Mouse (Mus musculus): ENCODE results near the gene Cstl1.
A peak's percentile ranks its signal among the peaks of the same experiment; 100 is the strongest.
"Not testable (repeated sequence)": the region's sequence is repeated elsewhere in the genome, so short reads cannot be mapped to it uniquely, and the experiment has no call there.

The Cstl1 gene

DNA sequence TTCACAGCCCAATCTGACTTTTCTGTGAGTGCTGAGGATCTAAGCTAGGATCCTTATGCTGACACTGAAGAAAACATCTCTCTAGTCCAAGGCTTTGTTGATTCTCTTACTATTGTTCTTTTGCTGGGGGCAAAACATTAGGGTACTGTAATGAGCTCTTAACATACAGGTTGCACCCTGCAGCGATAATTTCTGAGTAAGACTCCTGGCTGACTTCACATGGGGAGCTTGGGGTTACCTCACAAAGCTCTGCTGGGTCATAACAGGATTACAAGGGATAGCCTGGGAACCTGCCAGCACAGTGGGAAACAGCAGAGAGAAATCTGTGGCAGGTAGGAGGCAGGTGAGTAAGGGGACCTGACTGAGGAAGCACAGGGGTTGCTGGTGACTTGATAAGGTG lies at the start of gene Cstl1:
Gene Cstl1, plus strand, starts transcription at position 301 of the 400 bp plus-strand sequence.
- DNase-seq (ENCODE audit: low read depth, low spot score), result no peak

DNA sequence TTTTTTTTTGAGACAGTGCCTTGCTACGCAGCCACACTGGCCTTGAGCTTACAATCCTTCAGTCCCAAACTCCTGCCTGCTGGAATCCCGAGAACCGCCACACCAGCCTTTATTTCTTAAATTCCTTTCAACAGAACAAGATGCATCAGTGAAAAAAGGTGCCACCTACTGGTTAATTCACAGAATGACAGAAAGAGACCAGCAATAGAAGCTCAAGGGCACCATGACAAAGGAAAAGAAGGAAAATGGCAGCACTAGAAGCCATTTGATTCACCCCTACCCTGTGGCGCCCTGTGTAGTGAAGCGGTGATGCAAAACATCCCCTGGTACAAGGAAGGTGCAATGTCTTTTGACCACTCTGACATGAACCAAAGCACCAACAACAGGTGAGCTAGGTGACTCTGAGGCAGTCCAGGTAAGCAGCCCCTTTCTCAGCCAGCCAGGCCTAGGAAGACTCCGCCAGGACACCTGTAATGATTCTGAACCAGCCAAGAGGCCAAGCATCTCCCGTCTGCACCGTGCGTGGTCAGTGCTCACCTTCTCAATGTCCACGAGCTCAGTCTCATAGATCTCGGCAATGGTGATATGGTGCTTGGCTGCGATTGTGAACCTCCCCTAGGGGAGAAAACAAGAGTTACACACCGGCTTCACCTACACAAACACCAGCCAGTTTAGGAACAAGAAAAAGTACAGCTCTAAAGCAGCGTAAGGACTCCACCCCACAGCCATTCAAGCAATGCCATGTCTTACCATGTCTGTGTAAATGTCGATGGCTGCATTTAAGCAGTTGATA lies 43.6 kb upstream of the Cstl1 start:
- DNase-seq (ENCODE audit: low read depth, low spot score), result no peak

DNA sequence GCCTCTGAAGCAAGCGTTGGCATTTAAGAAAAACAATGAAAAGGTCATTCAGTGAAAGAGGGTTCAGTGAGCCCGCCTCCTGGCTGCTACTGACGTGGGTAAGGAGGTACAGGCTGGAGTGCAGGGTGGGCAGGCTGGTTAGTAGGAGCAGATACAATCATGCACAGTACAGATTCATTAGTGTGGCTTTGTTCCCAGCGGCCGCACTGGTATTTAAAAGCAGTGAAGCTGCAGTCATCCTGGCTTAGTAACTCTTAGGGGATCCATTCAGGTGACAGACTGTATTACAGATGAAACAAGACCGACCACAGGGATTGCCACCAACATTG lies 43.0 kb upstream of the Cstl1 start:
- DNase-seq (ENCODE audit: low read depth, low spot score), result no peak

DNA sequence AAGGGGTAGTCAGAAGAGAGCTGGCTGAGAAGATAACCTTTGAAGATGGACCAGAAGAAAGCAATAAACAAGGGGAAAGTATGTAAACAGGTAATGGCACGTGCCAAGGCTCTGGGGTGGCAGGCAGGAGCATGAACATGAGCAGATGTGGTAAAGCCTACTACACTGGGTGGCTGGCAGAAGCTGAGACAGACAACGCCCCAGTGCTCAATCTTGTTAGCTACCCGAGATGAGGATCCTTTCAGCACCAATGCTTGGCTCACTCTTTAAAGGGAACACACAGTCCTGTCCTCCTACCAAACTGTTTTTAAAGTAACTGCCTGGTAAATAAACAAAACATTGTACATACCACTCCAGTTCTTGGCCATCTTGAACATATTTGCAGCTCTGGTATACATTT lies 37.8 kb upstream of the Cstl1 start:
- DNase-seq (ENCODE audit: low read depth, low spot score), result no peak

DNA sequence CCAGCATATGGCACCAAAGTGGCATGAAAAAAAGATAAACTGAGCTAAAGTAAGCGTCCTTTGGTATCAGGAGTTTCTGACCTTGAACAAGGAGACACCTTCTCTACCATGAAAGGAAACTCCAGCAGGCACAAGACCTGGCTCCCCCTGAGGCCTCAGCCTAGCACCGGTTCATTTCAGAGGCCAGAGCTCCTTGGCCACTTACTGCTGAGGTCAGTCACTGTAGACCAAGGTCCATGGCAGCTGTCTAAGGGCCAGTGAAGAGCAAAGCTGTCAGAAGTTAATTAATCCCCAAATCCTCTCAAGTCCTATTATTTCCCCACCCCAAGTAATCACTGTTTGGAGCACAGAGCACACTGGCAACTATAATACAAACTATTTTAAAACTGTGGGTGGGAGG lies 33.1 kb upstream of the Cstl1 start:
- no peak for DNase-seq (ENCODE audit: low read depth, low spot score)

DNA sequence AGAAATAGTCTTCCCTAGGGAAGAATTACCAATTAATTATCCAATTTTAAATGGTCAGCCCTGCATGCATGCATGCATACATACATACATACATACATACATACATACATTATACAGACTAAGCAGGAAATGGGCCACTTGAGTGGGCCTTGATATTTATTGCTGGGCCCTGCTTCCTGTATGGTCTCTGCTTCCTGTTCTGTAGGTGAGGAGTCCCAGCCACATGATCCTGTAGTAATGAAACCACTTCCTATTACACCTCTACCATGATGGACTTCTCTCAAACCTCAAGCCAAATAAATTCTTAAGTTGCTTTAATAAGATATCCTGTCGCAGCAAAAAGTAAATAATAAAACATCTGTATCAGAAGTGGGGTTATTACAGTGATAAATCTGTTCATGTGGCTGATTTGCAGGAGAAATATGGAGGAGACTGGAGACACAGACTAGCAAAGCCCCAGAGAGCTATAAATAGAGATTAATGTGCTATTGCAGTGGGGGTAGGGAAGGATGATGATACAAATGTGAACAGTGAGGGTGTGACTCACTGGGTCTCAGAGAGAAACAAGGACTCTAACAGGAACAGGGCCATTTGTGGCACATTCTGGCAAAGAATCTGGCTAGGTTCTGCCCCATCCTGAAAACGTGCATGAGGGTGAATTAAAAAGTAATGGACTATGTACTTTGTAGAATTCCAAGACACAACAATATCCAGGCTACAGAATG lies 30.7 kb upstream of the Cstl1 start:
- DNase-seq (ENCODE audit: low read depth, low spot score), result no peak

DNA sequence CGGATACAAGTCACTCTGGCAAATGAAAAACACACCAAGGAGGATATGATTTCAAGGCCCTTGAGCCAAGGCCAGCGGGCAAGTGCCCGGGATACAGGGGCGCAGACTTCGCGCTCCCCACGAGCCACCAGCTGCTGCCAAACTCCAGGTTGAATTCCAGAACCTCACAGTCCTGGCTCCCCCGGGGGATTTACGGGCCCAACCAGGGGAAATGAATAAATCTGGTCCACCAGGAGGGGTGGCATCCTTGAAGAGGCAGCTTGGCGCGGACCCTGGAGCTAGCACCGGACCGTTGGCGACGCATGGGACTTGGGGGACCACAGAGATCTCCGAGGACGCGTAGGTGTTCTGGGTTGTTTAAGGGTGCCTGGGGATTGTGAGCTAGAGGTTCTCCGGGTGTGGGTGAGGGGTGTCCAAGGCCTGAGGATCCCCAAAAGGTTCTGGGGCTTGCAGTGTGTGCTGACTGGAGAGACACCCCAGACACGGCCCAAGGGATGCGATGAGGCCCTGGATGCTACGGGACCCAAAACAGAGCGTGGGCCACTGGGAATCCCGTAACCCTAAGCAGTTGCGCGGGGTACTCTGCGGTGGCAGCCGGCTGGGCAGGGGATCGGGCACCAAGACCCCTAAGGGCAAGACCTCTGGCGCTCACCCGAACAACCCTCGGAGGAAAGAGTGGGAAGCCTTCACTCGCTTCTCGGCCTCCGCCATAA lies 18.4 kb upstream of the Cstl1 start:
- peak; percentile 30 for DNase-seq (ENCODE audit: low read depth, low spot score)

DNA sequence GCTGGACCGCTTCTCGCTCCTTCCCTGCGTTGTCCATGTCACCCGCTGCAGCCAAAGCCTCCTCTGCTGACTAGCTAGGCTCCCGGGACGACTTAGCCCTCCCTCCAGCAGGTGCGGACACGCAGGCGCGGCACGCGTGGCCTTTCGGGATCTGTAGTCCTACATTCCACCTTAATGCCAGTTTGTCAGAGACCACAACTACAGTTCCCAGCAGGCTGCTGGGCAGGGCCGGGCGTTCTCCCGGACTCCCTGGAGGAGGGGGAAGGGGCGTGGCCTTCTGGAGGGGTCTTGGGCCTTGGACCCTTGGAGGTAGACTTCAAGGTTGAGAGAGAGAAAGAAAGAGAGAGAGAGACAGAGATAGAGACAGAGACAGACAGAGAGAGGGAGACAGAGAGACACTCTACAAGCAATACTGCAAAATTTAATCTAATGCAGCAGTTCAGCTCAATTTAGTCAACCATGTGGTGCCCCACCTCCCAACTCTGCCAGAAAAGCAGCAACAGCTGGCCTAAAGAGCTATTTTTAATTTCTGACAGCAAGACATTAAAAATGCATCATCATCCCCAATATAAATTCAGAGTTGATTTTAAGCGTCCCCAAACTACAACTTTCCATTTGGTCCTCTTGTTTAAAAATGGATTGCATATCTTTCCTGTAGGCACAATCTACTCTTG lies 17.7 kb upstream of the Cstl1 start, which contains the start of gene Napb:
Gene Napb, minus strand, starts transcription at position 141 of the 674 bp plus-strand sequence.
- DNase-seq (ENCODE audit: low read depth, low spot score), result peak; percentile 93

DNA sequence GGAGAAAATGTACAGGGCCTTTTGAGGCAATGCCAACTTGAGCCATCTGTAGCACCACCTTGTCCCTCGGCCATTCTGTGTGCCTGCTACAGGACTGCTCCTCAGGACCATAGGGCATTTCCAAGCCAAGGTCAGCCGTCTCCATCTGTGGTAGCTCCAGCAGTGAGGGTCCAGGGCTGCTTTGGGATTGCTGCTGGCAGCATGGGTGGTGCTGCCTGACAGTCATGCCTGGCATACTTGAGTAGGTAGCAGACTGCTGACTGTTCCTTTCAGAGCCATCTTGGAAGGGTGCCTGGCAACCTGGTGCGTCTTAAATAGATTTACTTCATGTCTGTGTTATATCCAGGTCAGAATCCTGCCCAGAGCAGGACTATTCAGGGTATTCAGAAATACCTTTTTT lies 7.2 kb upstream of the Cstl1 start:
- DNase-seq (ENCODE audit: low read depth, low spot score), result peak; percentile 51

DNA sequence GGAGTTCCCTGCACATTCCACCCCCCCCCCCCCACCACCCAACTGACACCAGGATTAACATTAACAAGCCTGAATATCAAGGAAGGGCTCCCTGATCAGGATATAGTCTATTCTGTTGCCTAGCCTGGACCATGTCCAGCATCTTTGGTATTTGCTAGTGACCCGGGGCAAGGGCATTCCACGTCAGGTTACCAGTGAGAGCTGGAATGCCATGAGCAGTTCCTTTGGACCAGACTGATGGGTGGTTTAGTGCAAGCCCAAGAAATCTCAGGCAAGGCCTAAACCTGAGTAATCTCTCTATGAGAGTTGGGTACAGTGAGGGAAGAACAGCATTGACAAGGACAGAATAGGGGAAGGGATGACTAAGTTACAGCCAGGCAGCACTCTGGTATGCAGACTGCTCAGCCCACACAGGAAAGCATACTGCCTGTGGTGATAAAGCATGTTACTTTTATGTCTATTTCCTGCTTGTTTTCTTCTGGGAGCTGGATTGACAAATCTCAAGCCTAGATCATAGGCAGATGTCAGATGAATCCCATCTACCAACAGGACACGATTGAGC lies 6.2 kb upstream of the Cstl1 start:
- no peak for DNase-seq (ENCODE audit: low read depth, low spot score)

DNA sequence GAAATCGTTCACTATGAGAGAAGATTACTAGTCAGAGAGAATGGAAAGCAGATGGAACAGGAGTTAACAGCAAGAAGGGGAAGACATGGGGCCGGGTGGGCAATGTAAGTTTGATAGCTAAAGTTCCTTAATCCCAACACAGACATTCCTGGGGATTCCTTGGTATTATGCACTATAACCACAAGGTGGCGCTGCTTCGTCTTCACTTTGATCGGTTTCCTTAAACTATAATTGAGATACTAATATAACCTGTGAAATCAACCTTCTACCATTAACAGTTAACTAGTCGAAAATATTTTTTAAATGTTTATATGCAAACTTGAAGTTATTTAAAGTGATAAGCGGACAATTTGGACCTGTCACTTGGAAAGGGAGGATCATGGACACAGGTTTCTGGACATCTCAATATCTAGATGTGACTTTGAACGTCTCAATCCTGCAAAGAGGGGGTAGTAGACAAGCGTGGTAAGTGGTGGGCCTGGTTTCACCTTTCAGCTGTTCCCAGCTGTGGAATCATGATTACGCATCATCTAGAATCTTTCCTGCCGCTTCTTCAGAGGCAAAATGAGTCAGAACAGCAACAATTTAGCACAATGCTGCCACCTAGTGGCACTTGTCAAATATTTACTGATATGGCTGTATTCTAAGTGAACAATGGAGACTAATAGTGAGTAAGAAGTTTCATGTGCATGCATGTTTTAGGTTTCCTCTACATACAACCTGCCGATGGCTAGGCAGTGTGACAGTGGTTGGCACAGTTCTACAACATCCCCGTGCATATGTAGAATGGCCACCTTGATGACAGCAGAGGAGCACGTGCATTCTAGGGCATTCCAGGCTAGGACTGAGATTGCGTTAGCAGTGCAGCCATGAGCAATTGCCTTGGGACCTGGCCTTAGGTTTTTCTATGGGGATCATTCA lies 2.0 kb downstream of the Cstl1 start:
- peak; percentile 73 for DNase-seq (ENCODE audit: low read depth, low spot score)

DNA sequence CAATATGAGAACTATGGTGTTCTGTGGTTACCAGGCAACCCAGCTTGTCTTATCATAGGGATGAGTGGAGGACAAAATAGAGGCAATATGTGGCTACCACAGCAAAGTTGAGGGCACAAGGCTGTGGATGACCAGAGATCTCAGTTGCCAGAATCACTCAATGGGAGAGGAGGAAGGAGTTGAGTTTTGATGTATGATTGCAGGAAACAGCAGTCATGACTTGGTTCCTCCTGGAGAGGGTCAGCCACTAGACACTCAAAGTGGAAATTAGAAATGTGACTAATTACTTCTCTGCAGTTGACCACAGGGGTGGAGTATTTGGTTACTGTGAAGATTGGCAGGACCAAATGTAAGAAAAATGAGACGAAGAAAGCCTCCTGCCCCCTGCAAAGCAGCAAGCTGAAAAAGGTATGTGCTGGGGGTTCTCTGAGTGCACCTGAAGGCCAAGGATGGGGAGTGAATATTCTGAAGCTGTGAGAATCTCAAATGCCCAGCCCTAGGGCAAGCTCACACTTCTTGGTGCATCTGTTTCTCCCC lies 4.2 kb downstream of the Cstl1 start:
- DNase-seq (ENCODE audit: low read depth, low spot score), result peak; percentile 9

DNA sequence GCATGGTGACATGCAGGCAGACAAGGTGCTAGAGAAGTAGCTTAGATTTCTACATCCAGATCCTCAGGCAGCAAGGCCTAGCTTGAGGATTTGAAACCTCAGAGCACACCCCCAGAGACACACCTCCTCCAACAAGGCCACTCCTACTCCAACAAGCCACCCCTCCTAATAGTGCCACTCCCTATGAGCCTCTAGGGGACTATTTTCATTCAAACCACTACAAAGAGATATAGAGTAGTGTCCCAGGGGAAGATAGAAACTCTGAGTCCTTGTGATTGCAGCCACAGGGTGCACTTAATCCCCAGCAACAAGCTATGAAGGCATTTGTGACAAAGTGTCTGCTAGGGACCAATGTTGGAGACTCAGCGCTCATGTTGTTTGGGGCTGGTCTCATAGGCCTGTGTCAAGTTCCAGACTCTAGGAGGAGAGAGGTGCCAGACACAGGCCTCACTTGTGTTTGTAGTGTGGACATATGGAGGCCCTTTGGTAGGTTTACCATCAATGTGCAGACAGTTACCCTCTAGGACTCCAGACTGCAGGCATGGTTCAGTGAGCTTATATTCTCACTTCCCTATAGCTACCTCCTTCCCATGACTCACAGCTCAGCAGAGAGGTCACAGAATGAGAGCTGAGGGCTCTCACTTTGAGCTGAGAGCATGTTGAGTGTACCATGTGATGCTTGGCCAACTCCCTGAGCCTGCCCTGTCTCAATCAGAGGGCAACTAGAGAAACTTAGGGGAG lies 13.7 kb downstream of the Cstl1 start:
- no peak for DNase-seq (ENCODE audit: low read depth, low spot score)

DNA sequence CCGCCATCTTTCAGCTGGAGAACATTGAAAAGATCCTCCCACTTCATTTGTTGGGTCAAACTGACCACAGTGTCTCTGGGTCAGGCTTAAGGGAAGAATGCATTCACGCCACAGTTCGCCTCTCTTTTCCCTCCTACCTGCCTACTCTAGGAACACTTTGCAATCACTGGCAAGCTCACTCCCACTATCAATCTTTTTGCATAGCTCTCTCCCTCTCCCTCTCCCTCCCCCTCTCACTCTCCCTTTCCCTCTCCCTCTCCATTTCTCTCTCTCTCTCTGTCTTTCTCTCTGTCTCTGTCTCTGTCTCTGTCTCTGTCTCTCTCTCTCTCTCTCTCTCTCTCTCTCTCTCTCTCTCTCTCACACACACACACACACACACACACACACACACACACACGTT lies 21.2 kb downstream of the Cstl1 start, which contains the start of gene Cst11:
Gene Cst11, minus strand, starts transcription at position 101 of the 400 bp plus-strand sequence.
- not testable (repeated sequence) for DNase-seq (ENCODE audit: low read depth, low spot score)

DNA sequence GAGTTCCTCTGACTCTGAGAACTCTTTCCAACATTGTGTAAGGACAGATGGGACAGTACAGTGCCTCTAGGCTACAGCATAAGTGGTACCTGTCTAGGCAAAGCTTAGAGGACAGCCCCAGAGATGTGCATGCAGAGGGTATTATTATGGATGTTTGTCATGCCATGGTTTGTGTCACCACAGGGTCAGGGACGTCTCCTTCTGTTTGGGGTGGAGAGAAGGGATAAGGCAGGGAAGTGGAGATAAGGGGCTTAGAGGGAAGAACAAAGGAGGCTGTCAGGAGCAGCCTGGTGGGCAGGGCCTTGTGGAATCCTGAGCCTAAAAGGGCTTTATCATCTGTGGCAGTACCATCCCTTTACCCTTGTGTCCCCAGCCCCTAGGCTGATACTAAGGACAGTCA lies 31.6 kb downstream of the Cstl1 start, which contains the start of gene 8030411F24Rik:
Gene 8030411F24Rik, plus strand, starts transcription at position 301 of the 400 bp plus-strand sequence.
- DNase-seq (ENCODE audit: low read depth, low spot score), result no peak

DNA sequence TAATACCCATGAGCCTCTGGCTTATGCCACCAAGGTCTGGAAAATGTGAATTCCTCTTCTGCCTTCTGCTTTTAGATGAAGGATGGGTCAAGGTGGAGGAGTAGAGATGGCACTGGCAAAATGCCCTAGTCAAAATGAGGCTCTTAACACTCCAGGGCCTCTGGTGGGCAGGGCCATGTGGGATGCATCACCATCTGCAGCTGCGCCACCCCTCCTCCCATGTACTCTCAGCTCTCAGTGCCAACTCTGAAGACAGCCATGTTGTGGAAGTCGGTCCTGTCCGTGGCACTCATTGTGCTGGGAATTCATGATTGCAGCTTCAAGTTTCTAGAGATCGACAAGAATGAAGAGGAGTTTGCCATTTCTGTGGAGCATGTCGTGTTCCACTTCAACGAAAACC lies 39.0 kb downstream of the Cstl1 start, which contains the start of gene Cst12:
Gene Cst12, plus strand, starts transcription at position 220 of the 400 bp plus-strand sequence.
- DNase-seq (ENCODE audit: low read depth, low spot score), result no peak

DNA sequence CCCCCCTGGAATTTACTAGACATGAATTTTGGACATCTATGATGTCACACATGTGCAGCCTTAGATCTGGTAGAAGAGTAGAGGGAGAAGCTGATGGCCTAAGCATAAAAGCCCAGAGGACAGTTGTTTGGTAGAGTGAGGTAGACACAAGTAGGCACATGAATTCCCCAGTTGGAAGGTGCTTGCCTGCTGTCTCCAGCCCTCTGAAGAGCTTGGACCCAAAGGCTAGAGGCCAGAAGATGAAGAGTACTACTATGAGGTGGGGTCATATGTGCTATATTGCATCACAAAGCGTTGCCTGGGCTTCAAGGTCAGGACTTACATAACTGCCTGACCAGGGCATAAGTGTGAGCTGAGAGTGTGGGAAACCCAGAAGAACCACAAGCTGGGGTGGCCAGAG lies 48.3 kb downstream of the Cstl1 start, which contains the start of gene Cst8:
Gene Cst8, plus strand, starts transcription at position 301 of the 400 bp plus-strand sequence.
- no peak for DNase-seq (ENCODE audit: low read depth, low spot score)

DNA sequence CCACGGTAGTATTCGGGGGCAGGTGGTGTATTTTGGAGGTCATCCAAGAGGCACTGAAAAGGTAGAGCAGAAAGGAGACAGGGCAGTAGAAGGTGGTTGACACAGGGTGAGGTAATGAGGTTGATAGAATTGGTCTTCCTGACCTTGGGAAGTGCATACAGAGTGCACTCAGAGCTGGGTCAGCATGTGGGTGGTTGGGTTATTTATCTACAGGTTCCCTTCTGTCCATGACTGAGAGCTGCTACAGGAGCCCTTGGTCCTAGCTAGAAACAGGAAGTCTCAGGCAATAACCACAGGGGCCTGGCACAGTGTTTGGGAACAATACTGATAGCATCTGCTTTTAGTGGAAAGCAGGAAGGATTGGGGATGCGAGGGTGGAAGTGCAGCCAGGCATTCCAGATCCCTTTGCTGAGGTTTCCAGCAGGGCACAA lies 51.3 kb downstream of the Cstl1 start:
- DNase-seq (ENCODE audit: low read depth, low spot score), result no peak

All from skeletal muscle tissue, adult 2 months (tissue).